Comparison of ENCODE assay signal across 9 mouse cellular contexts in the genomic region with DNA sequence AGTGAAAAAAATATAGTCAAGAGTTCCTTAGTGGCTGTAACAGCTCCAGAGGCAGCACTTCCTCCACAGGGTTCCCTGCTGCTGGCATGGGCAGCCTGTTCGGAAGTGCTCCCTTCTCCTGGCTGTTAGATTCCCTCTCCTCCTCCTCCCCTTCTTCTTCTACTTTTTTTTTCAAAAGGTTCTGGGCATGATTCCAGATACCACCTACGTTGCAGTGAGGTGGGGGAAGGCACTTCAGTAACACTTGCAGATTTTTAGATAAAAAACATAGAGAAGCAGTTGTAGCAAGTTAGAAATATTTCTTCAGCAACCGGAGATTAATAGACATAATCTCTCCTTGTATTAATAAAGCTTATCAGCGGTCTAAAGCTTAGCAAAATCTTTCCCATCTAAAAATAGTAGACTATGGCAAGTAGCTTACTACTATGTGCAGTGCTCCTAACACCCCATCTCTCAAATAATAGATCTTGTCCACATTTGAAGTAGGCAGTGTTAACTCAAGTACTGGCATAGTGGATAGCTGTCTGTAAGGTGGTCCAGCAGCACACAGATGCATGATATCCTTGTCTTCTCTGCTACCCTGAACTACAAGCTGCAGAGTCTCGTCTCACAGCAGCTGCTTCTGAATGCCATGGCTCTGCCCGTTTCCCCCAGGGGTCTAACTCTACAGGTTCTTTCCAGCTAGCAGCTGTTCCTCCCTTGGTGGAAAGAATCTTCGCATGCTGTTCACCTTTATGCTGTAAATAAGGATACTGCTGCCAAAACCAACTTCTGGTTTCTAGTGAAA. TPM values are rescaled to one million over a fixed set of nuclear protein-coding genes. Genes with fewer than 3 reads are reported as not detected.
A peak's percentile ranks its signal among the peaks of the same experiment; 100 is the strongest.
DNase-seq lines count a peak whose midpoint lies in the region; ATAC-seq lines count a peak whose summit lies in the region.
"Had no signal": no experiment of that assay in that cellular context is flagged by ENCODE, and none has a peak within 500 bp of the region (broad histone marks: within the 10 kb centered on the region; RNA-seq: fewer than 3 reads in every experiment).

No protein-coding gene starts in this region.

- no peak overlapping the region for H3K4me3 ChIP-seq in embryonic facial prominence, embryonic 15.5 days (replicated peaks)
- H3K4me3 ChIP-seq: erythroblast, embryonic 14.5 days had no signal

- DNase-seq in right cerebral cortex, adult 18-20 months: peak; percentile 88
- DNase-seq in right cerebral cortex, postnatal 4 days: no peak
- DNase-seq in left cerebral cortex, postnatal 25 days (ENCODE audit: low spot score in 2 of 2): peak; percentile 70 to 92
- peak; percentile 40 for DNase-seq in right cerebral cortex, postnatal 14 days
- no peak for DNase-seq in spleen, postnatal 4 days (ENCODE audit: low spot score in 2 of 2)

- ATAC-seq in embryonic facial prominence, embryonic 15.5 days (ENCODE audit: insufficient number of reproducible peaks, low FRiP score, low TSS enrichment, low read depth): peak; percentile 29; the same call in 1 of the 2 replicates
- ATAC-seq in hematopoietic stem cell, adult 5-6 weeks (replicated peaks in 1 of 2; ENCODE audit: insufficient read depth in 1 of 2, low FRiP score in 2 of 2, low TSS enrichment in 1 of 2, low read depth in 1 of 2, poor library complexity in 2 of 2, severe bottlenecking in 2 of 2): peak; percentile 55 to 60

- H3K4me1 ChIP-seq in embryonic facial prominence, embryonic 15.5 days: peaks cover 39% of the 10 kb centered on the region

- intact Hi-C loops in left cerebral cortex, postnatal 25 days (cut with DNase I): loop anchor here (5.0 kb wide), 1 partner anchor 49 kb away; a partner anchor contains a TSS

- H3K27ac ChIP-seq in embryonic facial prominence, embryonic 15.5 days (replicated peaks): peak overlapping the region; percentile 76

- H3K27me3 ChIP-seq in embryonic facial prominence, embryonic 15.5 days: no peaks in the 10 kb centered on the region

- 18% methylated on average over 7 of the region's 7 CpGs for WGBS in embryonic facial prominence, embryonic 15.5 days

- no peaks in the 10 kb centered on the region for H3K9me3 ChIP-seq in embryonic facial prominence, embryonic 15.5 days (replicated peaks)

- H3K9ac ChIP-seq in embryonic facial prominence, embryonic 15.5 days: no peak overlapping the region

- H3K4me2 ChIP-seq in embryonic facial prominence, embryonic 15.5 days (replicated peaks): peak overlapping the region; percentile 3; the same call in 1 of the 2 replicates

- H3K36me3 ChIP-seq in embryonic facial prominence, embryonic 15.5 days: no peaks in the 10 kb centered on the region

RNA-seq across cellular contexts. Expression of a gene that starts 15.4 kb away (rescaled TPM):
- 81.1 and 85.2 TPM in 2 replicates for polyA plus RNA-seq in embryonic facial prominence, embryonic 15.5 days (2015; fragmentation: Nextera tagmentation; extraction: Ambion mirVana)
- total RNA-seq in hematopoietic stem cell, adult 5-6 weeks (2017): 79.8 and 99.2 TPM in 2 replicates
- total RNA-seq in left cerebral cortex, postnatal 25 days (2021): 100 to 1,000 TPM; 324 to 332 TPM

RNA-seq across cellular contexts. Expression of a gene that starts 49.5 kb away (rescaled TPM):
- 52.4 and 55.8 TPM in 2 replicates for polyA plus RNA-seq in embryonic facial prominence, embryonic 15.5 days (2015; fragmentation: Nextera tagmentation; extraction: Ambion mirVana)
- total RNA-seq in hematopoietic stem cell, adult 5-6 weeks (2017): 17.3 and 17.8 TPM in 2 replicates
- total RNA-seq in left cerebral cortex, postnatal 25 days (2021): 10 to 100 TPM; 58.3 to 63.6 TPM

RNA-seq across cellular contexts. Expression of a gene that starts 49.9 kb away (rescaled TPM):
- not detected in 2 replicates for polyA plus RNA-seq in embryonic facial prominence, embryonic 15.5 days (2015; fragmentation: Nextera tagmentation; extraction: Ambion mirVana)
- total RNA-seq in hematopoietic stem cell, adult 5-6 weeks (2017): not detected in 2 replicates
- not detected for total RNA-seq in left cerebral cortex, postnatal 25 days (2021)
- polyA plus RNA-seq: erythroblast, embryonic 14.5 days; small intestine, adult 2 months had no signal

Comparison
In these comparisons a context has a peak if more than half of its experiments do, and no peak if none do; other contexts are left out.
1. DNase-seq: peak in right cerebral cortex, adult 18-20 months (single experiment), left cerebral cortex, postnatal 25 days (2 of 2) and right cerebral cortex, postnatal 14 days (single experiment); none in right cerebral cortex, postnatal 4 days (single experiment) and spleen, postnatal 4 days (0 of 2).